Mouse (Mus musculus) embryonic facial prominence, embryonic 11.5 days (tissue): ENCODE results near the gene Coq8a. TPM values are rescaled to one million over a fixed set of nuclear protein-coding genes. Genes with fewer than 3 reads are reported as not detected.
A peak's percentile ranks its signal among the peaks of the same experiment; 100 is the strongest.

Source experiments
- ATAC-seq: fragments of 200-750 bp; cut with Nextera tagmentation; replicated peaks from 2 replicates; pipeline ENCODE4 v1.8.0; 2017; ENCODE audit warnings: low read depth; ENCODE audit not compliant: insufficient number of reproducible peaks, low FRiP score, low TSS enrichment
- DNase-seq: peaks from one replicate; pipeline ENCODE4 v3.0.0-alpha.2; 2015; ENCODE audit warnings: low spot score
- H3K27ac ChIP-seq: fragments of 300-500 bp; sonication (generic); replicated peaks from 2 replicates; pipeline ENCODE4 v1.5.1; 2014; ENCODE audit warnings: mild to moderate bottlenecking, low read depth, low read length, control low read depth
- H3K27me3 ChIP-seq: fragments of 300-500 bp; sonication (generic); 2 replicates; pipeline ENCODE4 v1.6.1; 2014; ENCODE audit warnings: mild to moderate bottlenecking, low read length, moderate library complexity, mixed read lengths; ENCODE audit not compliant: control insufficient read depth, insufficient read depth
- H3K36me3 ChIP-seq: fragments of 300-500 bp; sonication (generic); replicated peaks from 2 replicates; pipeline ENCODE4 v1.6.1; 2014; ENCODE audit warnings: low read depth, mild to moderate bottlenecking, low read length, moderate library complexity, mixed read lengths; ENCODE audit not compliant: control insufficient read depth, insufficient read depth
- H3K4me1 ChIP-seq: fragments of 300-500 bp; sonication (generic); 2 replicates; pipeline ENCODE4 v1.6.1; 2014; ENCODE audit warnings: low read length, mixed read lengths; ENCODE audit not compliant: control insufficient read depth, insufficient read depth
- H3K4me2 ChIP-seq: fragments of 300-500 bp; sonication (generic); 2 replicates; pipeline ENCODE4 v1.6.1; 2014; ENCODE audit warnings: low read depth, mild to moderate bottlenecking, control low read depth, low read length, moderate library complexity
- H3K4me3 ChIP-seq: fragments of 300-500 bp; sonication (generic); 2 replicates; pipeline ENCODE4 v1.5.1; 2014; ENCODE audit warnings: low read depth, low read length, control low read depth
- H3K9ac ChIP-seq: fragments of 300-500 bp; sonication (generic); replicated peaks from 2 replicates; pipeline ENCODE4 v1.6.1; 2014; ENCODE audit warnings: mild to moderate bottlenecking, control low read depth, low read length
- H3K9me3 ChIP-seq: fragments of 300-500 bp; sonication (generic); replicated peaks from 2 replicates; pipeline ENCODE4 v1.6.1; 2016; ENCODE audit warnings: mild to moderate bottlenecking, low read length, inconsistent platforms, mixed read lengths; ENCODE audit not compliant: control insufficient read depth
- WGBS: fragments of 180-500 bp; shearing (Covaris S2); extraction: QIAGEN DNeasy Blood & Tissue Kit; methylation state at CpG from one replicate; pipeline ENCODE4 v1.1.7; 2014; 5-methylcytosine and 5-hydroxymethylcytosine counted together
- polyA plus RNA-seq: library from polyadenylated mRNA; unstranded; fragments of >200 nt; fragmentation: Nextera tagmentation; extraction: Ambion mirVana; gene quantifications from 2 replicates; pipeline ENCODE4 v1.2.1, GENCODE M21; 2014

Coq8a gene
- polyA plus RNA-seq, 1 experiment from 2014 or later: 2.7 TPM

GRCm38 (mm10) chr1:180195703-180196381, 3.6 kb downstream of the Coq8a start:
- H3K27ac ChIP-seq: no peak overlapping the region
- ATAC-seq (peak; percentile 99), DNase-seq (peak; percentile 97)
- under 1% methylated on average over 57 of the region's 57 CpGs for WGBS
- no peaks in the 10 kb centered on the region for H3K4me1 ChIP-seq
- no peaks in the 10 kb centered on the region for H3K27me3 ChIP-seq
- H3K9ac ChIP-seq: peak overlapping the region; percentile 30; the same call in 1 of the 2 replicates
- H3K4me3 ChIP-seq: peak overlapping the region; percentile 52
- H3K9me3 ChIP-seq: no peaks in the 10 kb centered on the region
- H3K36me3 ChIP-seq: no peaks in the 10 kb centered on the region
- H3K4me2 ChIP-seq: peak overlapping the region; percentile 92

DNA sequence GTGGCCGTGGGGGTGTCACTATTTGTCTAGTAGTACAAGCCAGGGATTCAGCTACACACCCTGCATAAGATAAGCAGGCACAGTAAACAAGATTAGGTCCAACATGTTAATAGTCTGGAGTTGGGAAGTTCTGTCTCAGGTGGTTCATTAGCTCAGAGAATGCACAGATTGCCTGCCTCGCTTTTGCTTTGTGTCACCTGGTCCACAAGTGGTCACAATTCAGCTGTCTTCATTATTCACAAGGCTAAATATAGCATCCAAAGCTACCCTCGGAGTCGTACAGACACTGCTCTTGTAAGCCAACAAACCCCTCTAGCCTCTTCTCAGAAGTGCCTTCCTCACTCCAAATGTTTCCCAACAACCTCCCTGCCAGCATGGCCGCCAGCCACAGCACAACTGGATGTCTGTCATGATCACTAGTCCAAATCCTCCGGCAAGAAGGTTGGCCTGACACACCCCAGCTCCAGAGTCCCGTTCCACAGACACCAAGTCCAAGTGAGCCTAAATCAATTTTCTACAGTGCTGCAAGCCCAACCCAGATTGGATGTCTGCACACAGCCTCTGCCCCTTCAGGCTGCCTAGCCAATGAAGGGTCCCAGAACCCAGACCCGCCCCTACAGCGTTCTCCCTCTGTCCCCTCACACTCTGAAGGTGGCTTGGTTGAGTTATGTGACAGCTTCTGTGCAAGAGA, 4.5 kb downstream of the Coq8a start:
- no peaks in the 10 kb centered on the region for H3K4me1 ChIP-seq
- WGBS: 28% methylated on average over 9 of the region's 9 CpGs
- H3K36me3 ChIP-seq: no peaks in the 10 kb centered on the region
- ATAC-seq (no peak), DNase-seq (peak; percentile 50)
- H3K27ac ChIP-seq: no peak overlapping the region
- H3K4me2 ChIP-seq: peak overlapping the region; percentile 92
- peak overlapping the region; percentile 52 for H3K4me3 ChIP-seq
- H3K27me3 ChIP-seq: no peaks in the 10 kb centered on the region
- no peaks in the 10 kb centered on the region for H3K9me3 ChIP-seq
- peak overlapping the region; percentile 30; the same call in 1 of the 2 replicates for H3K9ac ChIP-seq

DNA sequence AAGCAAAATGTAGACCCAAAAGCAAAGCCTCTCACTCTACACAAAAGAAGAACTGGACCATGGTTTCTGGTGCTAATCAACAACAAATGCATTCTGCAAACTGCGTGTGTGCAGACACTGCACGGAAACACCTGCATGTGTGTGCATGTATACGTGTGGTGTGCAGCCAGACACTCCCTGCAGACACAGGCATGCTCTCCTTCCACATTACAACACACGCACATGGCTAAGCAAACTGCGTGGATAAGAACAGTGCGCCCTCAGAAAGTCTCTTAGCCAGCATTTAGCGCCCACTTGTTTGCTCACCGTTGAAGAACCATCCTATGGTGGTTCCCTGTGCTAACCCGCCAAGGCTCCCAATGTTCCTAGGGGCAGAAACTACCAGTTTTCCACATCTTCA, 5.4 kb downstream of the Coq8a start:
- H3K27me3 ChIP-seq: no peaks in the 10 kb centered on the region
- 86% methylated on average over 9 of the region's 9 CpGs for WGBS
- ATAC-seq (no peak), DNase-seq (no peak)
- H3K9me3 ChIP-seq: no peaks in the 10 kb centered on the region
- no peak overlapping the region for H3K4me3 ChIP-seq
- no peak overlapping the region for H3K4me2 ChIP-seq
- H3K36me3 ChIP-seq: no peaks in the 10 kb centered on the region
- H3K9ac ChIP-seq: no peak overlapping the region
- no peak overlapping the region for H3K27ac ChIP-seq
- no peaks in the 10 kb centered on the region for H3K4me1 ChIP-seq

DNA sequence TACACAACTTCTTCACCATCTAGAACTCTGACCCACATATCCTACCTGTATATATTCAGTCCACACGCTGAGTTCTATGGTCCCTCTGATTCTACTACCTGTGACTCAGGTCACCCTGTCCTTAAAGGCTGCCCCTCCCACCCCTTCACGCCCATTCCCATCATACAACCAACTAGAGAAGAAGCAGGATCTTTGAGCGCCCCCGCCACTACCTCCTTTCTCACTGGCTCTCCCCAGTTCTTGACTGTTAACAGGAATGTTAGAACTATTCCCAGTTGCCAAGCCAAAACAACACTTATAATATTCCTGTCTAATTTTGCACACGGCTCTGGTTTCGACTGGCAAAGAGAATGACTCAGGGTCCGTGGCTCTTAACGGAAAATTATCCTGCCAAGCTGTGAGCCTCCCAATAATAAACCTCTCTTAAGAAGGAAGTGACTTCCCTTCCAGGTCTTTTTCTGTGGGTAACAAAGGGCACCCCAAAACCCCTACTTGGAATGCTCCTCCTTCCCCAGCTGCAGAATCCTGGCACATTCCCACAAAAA, 5.9 kb downstream of the Coq8a start:
- H3K4me2 ChIP-seq: no peak overlapping the region
- H3K36me3 ChIP-seq: no peaks in the 10 kb centered on the region
- H3K27me3 ChIP-seq: no peaks in the 10 kb centered on the region
- WGBS: 85% methylated on average over 8 of the region's 8 CpGs
- no peak overlapping the region for H3K9ac ChIP-seq
- H3K4me3 ChIP-seq: no peak overlapping the region
- ATAC-seq (no peak), DNase-seq (no peak)
- no peaks in the 10 kb centered on the region for H3K9me3 ChIP-seq
- H3K27ac ChIP-seq: no peak overlapping the region
- no peaks in the 10 kb centered on the region for H3K4me1 ChIP-seq

DNA sequence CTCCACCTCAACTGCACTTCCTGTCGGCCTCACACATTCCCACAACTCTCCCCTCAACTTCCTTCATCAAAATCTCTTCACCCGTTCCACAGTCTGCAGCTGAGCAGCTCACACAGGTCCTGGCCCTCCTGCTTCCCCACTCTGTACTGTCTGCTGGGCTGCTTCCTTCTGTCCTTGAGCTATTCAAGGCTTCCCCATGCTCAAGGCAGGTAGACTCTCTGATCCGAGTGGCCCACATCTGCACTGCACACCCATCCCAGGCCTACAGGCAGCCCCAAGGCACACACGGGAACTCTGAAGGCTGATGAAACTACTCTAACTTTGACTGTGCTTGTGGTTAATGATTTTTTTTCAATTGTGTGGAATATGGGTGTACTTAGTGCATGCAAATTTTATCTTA, 6.5 kb downstream of the Coq8a start:
- no peak overlapping the region for H3K9ac ChIP-seq
- no peak overlapping the region for H3K4me3 ChIP-seq
- H3K4me1 ChIP-seq: no peaks in the 10 kb centered on the region
- H3K36me3 ChIP-seq: no peaks in the 10 kb centered on the region
- DNase-seq: no peak
- H3K4me2 ChIP-seq: no peak overlapping the region
- 58% methylated on average over 4 of the region's 4 CpGs for WGBS
- no peak overlapping the region for H3K27ac ChIP-seq
- ATAC-seq: no peak
- H3K9me3 ChIP-seq: no peaks in the 10 kb centered on the region
- no peaks in the 10 kb centered on the region for H3K27me3 ChIP-seq

DNA sequence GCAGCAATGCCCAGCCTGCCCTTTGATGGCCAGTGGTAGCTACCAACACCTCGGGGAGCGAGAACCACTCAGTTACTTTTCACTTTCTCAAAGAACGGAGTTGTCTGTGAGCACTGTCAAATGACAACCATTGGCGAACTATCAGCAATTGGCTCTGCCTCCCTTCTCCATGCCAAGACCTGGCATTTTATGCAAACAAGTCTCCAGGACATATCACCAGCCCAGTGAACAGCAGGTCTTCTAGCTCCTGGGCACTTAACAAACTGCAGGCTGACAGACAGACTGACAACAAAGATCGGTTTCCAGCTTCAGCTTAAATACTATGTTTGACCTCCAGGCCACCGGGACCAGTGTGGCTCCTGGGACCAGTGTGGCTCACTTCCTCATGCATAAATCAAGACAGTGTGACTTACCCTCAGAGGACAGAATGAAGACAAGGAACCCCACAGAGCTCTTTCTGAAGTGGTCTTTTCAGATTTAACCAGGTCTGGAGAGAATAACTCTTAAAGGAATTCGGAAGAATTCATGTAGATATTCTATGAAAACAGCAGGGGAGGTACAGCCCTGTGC, 7.7 kb downstream of the Coq8a start:
- no peak overlapping the region for H3K27ac ChIP-seq
- no peak for ATAC-seq
- H3K27me3 ChIP-seq: no peaks in the 10 kb centered on the region
- no peaks in the 10 kb centered on the region for H3K9me3 ChIP-seq
- H3K9ac ChIP-seq: no peak overlapping the region
- H3K36me3 ChIP-seq: no peaks in the 10 kb centered on the region
- H3K4me1 ChIP-seq: no peaks in the 10 kb centered on the region
- no peak overlapping the region for H3K4me2 ChIP-seq
- H3K4me3 ChIP-seq: no peak overlapping the region
- no peak for DNase-seq
- 68% methylated on average over 7 of the region's 7 CpGs for WGBS

- no peak overlapping the region for H3K9ac ChIP-seq
- ATAC-seq: no peak
- H3K4me3 ChIP-seq: no peak overlapping the region
Observed at GRCm38 (mm10) chr1:180191112-180191511, 8.3 kb downstream of the Coq8a start.

DNA sequence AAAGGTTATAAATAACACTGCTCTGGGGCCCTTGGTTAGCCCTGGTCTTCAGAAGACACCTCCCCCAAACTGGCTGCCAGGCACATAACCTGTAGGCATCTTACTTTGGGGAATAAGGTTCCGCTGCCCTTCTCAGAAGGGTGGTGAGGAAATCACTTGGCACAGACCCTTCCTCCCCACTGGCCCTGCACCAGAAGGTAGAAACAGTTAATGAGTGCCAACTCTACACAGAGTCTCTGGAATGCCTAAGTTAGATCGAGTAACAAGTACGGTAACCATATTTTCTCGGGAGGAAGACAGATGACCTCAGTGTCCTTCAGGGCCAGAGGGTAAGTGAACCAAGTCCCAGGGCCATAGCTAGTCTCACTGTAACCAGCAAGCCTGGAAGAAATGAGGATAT, 10.5 kb downstream of the Coq8a start:
- no peak overlapping the region for H3K4me2 ChIP-seq
- no peaks in the 10 kb centered on the region for H3K4me1 ChIP-seq
- no peak overlapping the region for H3K27ac ChIP-seq
- ATAC-seq (no peak), DNase-seq (no peak)
- no peak overlapping the region for H3K9ac ChIP-seq
- no peaks in the 10 kb centered on the region for H3K27me3 ChIP-seq
- no peak overlapping the region for H3K4me3 ChIP-seq
- H3K9me3 ChIP-seq: no peaks in the 10 kb centered on the region
- 71% methylated on average over 4 of the region's 4 CpGs for WGBS
- no peaks in the 10 kb centered on the region for H3K36me3 ChIP-seq

More at GRCm38 (mm10) chr1:180191112-180191511, 8.3 kb downstream of the Coq8a start:
- Histone ChIP-seq H3K4me1 (no peaks in the 10 kb centered on the region), H3K9me3 (no peaks in the 10 kb centered on the region), H3K27me3 (no peaks in the 10 kb centered on the region), H3K4me2 (no peak overlapping the region), H3K36me3 (no peaks in the 10 kb centered on the region), H3K27ac (no peak overlapping the region)
- no peak for DNase-seq
- 85% methylated on average over 8 of the region's 8 CpGs for WGBS
